Mouse (Mus musculus) cerebellum, postnatal 14 days (tissue): ENCODE results near the gene Zic1.

Source experiments
- DNase-seq, 2 experiments: peaks; one replicate each; pipeline ENCODE4 v3.0.0; 2021; ENCODE audit warnings: mixed read lengths in 2 of 2

Gene Zic1

GRCm38 (mm10) chr9:91365664-91366063 lies at the start of gene Zic1:
Gene Zic1 (minus strand): TSS chr9:91365810.
- DNase-seq, result peak; percentile 94 to 95

DNA sequence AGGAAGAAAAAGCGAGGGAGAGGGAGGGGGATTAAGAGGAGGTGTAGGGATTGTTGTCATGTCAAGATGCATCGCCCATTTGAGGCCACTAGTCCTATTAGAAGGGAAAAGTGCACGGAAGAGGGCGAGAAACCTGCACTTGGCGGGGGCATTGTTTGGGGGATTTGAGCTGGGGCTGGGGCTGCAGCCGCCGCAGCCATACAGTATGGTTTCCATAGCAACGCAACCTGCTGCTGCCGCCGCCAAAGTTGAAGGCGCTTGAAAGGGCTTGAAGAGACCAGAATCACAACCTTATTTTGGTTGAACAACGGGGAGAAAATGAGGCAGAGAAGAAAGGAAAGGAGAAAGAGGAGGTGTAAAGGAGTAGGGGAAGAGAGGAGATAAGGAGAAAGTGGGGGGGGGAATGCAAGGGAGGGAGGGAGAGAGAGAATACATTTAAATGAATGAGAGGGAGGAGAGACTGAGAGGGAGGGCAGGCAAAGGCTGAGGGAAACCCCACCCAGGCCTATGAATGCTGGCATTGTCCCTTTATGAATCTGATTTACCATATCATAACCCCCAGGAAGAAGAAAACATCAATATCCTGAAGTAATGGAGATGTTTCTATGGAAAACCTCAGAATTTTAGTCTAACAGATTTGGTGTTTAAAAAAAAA lies 48.5 kb upstream of the Zic1 start:
- DNase-seq, result peak; percentile 37 to 44

DNA sequence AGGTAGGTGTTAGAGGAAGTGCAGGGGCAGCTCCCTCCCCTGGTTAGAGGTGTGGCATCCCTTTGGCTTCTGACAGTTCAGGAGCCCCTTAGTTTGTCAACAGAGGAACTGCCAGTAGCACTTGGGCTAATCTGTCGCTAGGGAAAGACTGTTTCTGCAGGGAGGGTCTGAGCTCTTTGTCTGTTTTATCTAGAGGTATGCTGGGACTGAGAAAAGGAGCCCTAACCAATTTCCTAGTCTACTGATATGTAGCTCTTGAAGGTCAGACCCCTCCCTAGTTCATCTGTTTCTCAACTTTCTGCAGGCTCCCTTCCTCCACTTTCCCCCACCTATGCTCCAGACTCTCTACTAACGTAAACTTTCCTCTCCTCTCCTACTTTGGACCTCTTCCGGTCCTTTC lies 44.2 kb upstream of the Zic1 start:
- DNase-seq, result no peak

GRCm38 (mm10) chr9:91406258-91406763 lies 40.7 kb upstream of the Zic1 start:
- DNase-seq, result peak in 1 of 2 experiments; percentile 53

DNA sequence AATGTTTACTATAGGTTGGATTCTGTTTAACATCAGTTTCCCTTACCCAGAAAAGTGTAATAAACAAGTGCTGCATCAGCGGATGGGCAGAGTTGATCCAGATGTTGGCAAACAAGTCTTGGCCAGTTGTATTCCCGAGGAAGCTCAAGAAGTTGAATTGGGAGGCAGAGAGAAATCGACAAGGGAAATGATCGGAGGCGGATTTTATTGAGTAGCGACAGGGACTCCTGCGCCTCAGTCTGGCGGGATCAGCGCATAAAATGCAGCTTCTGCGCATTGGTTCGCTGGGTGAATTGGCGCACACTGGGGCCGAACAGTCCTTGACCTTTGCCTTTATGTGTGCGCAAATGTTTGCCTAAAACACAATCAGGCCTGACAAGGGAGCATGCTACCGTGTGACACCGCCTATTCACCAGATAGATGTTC lies 40.2 kb upstream of the Zic1 start:
- peak; percentile 67 to 76 for DNase-seq

GRCm38 (mm10) chr9:91404905-91405752 lies 39.5 kb upstream of the Zic1 start:
- DNase-seq, result peak; percentile 59 to 73

- DNase-seq, result peak in 1 of 2 experiments; percentile 55
Observed at GRCm38 (mm10) chr9:91404229-91404628, 38.6 kb upstream of the Zic1 start.

DNA sequence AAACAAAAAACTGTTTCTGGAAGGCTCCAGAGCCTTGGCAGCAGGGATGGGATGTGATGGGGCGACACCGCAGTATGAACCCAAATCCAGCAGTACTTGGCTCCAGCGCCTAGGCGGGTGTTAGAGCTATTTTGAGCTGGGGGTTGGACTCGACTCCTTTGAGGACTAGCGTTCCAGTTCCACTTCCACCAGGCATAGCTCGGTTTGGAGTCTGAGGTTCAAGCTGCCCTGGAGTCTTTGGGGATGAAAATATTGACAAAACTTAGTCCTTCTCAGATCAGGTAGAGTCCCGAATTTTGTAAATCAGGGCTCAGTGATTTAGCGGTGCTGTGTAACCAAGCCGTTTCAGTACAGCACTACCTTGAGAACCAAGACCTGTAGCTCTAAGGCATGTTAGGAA lies 35.9 kb upstream of the Zic1 start:
- peak; percentile 42 to 43 for DNase-seq

GRCm38 (mm10) chr9:91400482-91401093 lies 35.0 kb upstream of the Zic1 start:
- peak; percentile 13 to 37 for DNase-seq

GRCm38 (mm10) chr9:91399976-91400375 lies 34.4 kb upstream of the Zic1 start:
- DNase-seq, result peak; percentile 29 to 41

GRCm38 (mm10) chr9:91395066-91395772 lies 29.6 kb upstream of the Zic1 start:
- peak; percentile 43 to 58 for DNase-seq

- peak; percentile 50 to 52 for DNase-seq
Observed at GRCm38 (mm10) chr9:91394211-91394646, 28.6 kb upstream of the Zic1 start.

GRCm38 (mm10) chr9:91393376-91394068 lies 27.9 kb upstream of the Zic1 start:
- DNase-seq, result peak; percentile 9 to 12

GRCm38 (mm10) chr9:91388173-91388572 lies 22.6 kb upstream of the Zic1 start:
- DNase-seq, result peak; percentile 24 to 61

DNA sequence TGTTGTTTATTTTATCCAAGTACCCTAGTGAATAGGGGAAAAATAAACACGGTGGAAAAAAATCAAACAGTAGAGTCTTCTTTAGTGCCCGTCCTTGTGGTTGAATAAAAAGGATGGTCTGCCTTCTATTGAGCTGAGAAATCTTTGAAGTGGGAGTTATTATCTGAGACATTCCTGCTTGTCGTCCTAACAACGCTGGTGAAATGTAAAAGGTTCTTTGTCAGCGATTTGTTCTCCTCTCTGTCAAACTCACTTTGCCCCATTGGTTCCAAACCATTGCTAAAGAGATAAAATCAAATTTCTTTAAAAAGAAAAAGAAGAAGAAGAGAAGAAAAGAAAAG lies 22.1 kb upstream of the Zic1 start:
- DNase-seq, result peak in 1 of 2 experiments; percentile 8

DNA sequence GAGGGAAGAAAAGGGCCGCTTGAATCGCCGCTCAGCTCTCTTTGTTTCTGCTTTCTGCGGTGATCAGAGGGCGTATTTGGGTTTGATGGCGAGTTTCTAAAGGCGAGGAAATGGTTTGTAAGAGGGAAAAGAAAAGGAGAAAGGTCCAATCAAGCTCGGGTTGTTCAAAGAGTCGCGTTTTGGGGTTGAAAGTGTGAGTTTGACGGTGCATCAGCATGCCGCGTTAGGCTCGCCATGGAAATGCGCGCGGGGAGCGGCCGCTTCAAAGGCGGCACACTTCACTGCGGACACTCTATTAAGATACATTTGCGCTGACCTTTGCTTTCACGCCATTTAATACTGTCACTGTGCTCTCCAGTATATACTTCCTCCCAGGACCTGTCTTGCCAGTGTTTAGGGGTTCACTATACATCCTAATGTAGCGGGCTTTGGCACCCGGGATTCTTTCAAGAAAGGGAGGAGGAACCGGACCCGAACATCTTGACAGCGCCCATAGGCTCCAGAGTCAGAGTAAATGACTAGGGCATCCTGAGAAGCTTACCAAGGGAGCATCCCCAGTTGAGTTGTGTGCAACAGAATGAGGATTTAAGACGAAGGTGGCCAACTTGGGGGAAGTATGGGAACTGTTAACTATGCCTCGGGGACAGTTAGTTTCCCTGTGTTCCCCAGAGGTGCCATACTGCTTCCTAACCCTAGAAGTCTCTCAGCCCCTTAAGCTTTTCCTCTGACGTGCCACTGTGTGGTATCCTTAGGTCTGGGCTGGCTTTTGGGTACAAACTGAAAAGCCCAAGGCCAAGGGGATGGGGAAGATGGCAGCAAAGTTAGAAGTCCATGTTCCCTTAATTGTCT lies 21.5 kb upstream of the Zic1 start:
- peak; percentile 66 to 75 for DNase-seq

DNA sequence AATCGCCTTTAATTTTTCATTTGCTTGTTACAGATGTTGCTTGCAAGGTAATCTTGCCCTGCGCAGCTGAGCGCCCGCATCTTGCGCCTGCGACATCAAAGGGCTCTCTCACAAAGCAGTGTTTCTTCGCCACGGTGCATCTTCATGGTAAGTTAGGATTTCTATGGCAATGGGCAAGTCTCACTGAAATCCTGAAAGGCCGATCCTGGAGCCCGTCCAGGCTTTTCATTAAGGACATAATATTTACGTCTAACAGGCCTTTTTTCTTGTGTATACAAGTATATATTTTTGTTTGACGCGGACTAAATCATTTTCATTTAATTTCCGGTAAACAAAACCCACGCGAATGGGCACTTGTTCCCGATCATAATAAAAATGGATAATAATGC lies 20.9 kb upstream of the Zic1 start:
- peak; percentile 74 to 77 for DNase-seq

DNA sequence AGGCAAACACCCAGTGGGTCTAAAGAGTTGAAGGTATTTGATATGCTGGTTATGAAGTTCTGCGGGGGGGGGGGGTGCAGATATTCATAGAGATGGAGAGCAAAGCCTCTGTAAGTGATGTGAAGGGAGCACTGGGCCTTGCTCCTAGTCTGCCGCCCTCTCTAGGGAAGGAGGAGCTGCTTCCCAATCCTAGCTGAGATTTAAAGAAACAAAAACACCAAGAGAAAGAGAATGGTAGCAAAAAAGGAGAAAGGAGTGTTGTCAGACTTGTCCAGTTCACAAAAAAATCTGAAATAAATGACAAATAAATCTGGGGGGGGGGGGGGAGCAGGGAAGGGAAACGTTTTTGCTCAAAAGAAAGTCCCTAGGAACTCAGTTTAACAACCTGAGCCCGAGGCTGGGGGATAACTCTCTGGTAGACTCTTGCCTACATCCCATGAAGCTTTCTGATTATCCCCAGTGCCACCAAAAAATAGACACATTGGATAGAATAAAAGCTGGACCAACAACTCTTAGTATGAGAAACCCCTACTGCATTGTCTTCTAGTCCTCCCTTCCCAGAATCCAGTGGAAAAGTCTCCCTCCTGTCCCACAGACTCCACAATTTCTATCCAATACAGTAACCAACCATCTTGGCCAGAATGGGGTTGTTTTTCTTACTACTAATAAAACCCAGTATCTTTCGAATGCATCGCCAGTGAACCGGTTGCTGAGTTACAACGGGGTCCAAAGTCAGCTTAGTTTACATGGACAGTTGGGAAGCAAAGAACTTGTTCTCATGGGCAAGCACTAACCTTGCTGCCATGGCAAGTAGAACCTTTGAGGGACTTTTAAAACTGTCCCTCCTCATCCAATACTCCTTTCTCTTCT lies 20.2 kb upstream of the Zic1 start:
- peak; percentile 41 to 59 for DNase-seq

- DNase-seq, result peak; percentile 30 to 55
Observed at GRCm38 (mm10) chr9:91384693-91385560, 19.3 kb upstream of the Zic1 start.
